15 mouse cellular contexts compared by ENCODE assay signal in the genomic region with DNA sequence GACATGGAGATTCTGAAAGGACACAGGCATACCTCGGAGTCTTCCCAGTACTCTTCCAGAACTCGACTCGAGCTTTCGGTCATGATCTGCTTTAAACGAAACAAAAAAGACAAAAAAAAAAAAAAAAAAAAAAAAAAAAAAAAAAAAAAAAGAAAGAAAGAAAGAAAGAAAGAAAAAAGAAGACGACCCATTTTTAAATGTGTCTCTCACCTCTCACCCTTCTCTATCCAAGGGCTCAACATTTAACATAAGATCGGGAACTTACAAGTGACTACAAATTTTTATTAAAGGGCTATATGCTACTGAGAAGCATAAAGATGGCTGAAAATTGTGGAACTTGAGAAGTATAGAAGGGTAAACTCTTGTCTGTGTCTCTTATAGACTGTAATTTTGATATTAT.
"Had no signal": no experiment of that assay in that cellular context is flagged by ENCODE, and none has a peak within 500 bp of the region (broad histone marks: within the 10 kb centered on the region; RNA-seq: fewer than 3 reads in every experiment).

No protein-coding gene starts in this region.

- DNase-seq: retina, postnatal 1 day; right cerebral cortex, adult 18-20 months; right cerebral cortex, postnatal 14 days; right cerebral cortex, postnatal 25 days; right cerebral cortex, postnatal 4 days; spleen, adult 18-20 months; thymus, adult 18-20 months; thymus, adult 2 months; thymus, postnatal 14 days; thymus, postnatal 36 days; thymus, postnatal 4 days had no signal

- H3K4me2 ChIP-seq: neural tube, embryonic 13.5 days; neural tube, embryonic 15.5 days; stomach, embryonic 15.5 days had no signal

- H3K27me3 ChIP-seq: neural tube, embryonic 13.5 days; neural tube, embryonic 15.5 days; stomach, embryonic 15.5 days had no signal

- H3K4me3 ChIP-seq: neural tube, embryonic 13.5 days; neural tube, embryonic 15.5 days; stomach, embryonic 15.5 days had no signal

- H3K27ac ChIP-seq: neural tube, embryonic 13.5 days; neural tube, embryonic 15.5 days; stomach, embryonic 15.5 days; stomach, postnatal 0 days had no signal

- H3K4me1 ChIP-seq: neural tube, embryonic 13.5 days; neural tube, embryonic 15.5 days; stomach, embryonic 15.5 days had no signal

- H3K9me3 ChIP-seq: neural tube, embryonic 13.5 days; neural tube, embryonic 15.5 days; stomach, embryonic 15.5 days had no signal

- H3K9ac ChIP-seq: neural tube, embryonic 13.5 days; neural tube, embryonic 15.5 days; stomach, embryonic 15.5 days had no signal
